Comparison of ENCODE assay signal across 18 mouse cellular contexts in genomic region chr9:61323221-61323620, GRCm38 (mm10). TPM values are rescaled to one million over a fixed set of nuclear protein-coding genes. Genes with fewer than 3 reads are reported as not detected.
A peak's percentile ranks its signal among the peaks of the same experiment; 100 is the strongest.
DNase-seq lines count a peak whose midpoint lies in the region; ATAC-seq and TF ChIP-seq lines count a peak whose summit lies in the region.
"Had no signal": no experiment of that assay in that cellular context is flagged by ENCODE, and none has a peak within 500 bp of the region (broad histone marks: within the 10 kb centered on the region; RNA-seq: fewer than 3 reads in every experiment).

No protein-coding gene starts in this region.

- no peak for TF ChIP-seq CTCF in ES-Bruce4 (IDR thresholded peaks at IDR 0.05; ENCODE audit: low read depth, low read length)
- no peak for TF ChIP-seq CTCF in embryonic fibroblast, embryonic 13.5 days (IDR thresholded peaks at IDR 0.05; ENCODE audit: borderline replicate concordance, insufficient read depth, low read length)

- DNase-seq in heart, adult 11 months: peak; percentile 87
- DNase-seq in kidney, postnatal 14 days: peak; percentile 48
- DNase-seq in lung, postnatal 25 days (ENCODE audit: low spot score): no peak
- DNase-seq: adrenal gland, adult 8-10 months; cerebellum, adult 8-10 months; gastrocnemius, adult 2 months; heart, postnatal 4 days had no signal

- WGBS in heart, embryonic 11.5 days (ENCODE audit: insufficient replicate concordance): 46% methylated on average over 5 of the region's 5 CpGs
- 76% methylated on average over 5 of the region's 5 CpGs for WGBS in kidney, embryonic 16.5 days

- H3K36me3 ChIP-seq in heart, embryonic 11.5 days (ENCODE audit: control insufficient read depth, insufficient read depth, low read length): no peaks in the 10 kb centered on the region
- no peaks in the 10 kb centered on the region for H3K36me3 ChIP-seq in kidney, embryonic 16.5 days (ENCODE audit: insufficient read depth, low read length)
- H3K36me3 ChIP-seq in ES-Bruce4 (ENCODE audit: control insufficient read depth, insufficient read depth, low read length, poor library complexity, severe bottlenecking): no peaks in the 10 kb centered on the region
- H3K36me3 ChIP-seq: limb, embryonic 10.5 days; midbrain, embryonic 12.5 days; neural tube, embryonic 15.5 days had no signal

- no peak overlapping the region for H3K4me3 ChIP-seq in heart, embryonic 11.5 days (ENCODE audit: low read depth, low read length)
- H3K4me3 ChIP-seq in kidney, embryonic 16.5 days (ENCODE audit: low read length): no peak overlapping the region
- H3K4me3 ChIP-seq in ES-Bruce4 (ENCODE audit: low read depth, low read length): no peak overlapping the region
- H3K4me3 ChIP-seq in embryonic fibroblast, embryonic 13.5 days (ENCODE audit: insufficient read depth, low read length): no peak overlapping the region
- H3K4me3 ChIP-seq: gastrocnemius, adult 2 months; limb, embryonic 10.5 days; midbrain, embryonic 12.5 days; neural tube, embryonic 15.5 days had no signal

- H3K27me3 ChIP-seq in heart, embryonic 11.5 days (ENCODE audit: control insufficient read depth, insufficient read depth, low read length): peaks cover 90% of the 10 kb centered on the region
- peaks cover 29% of the 10 kb centered on the region; the same call in 1 of the 2 replicates for H3K27me3 ChIP-seq in kidney, embryonic 16.5 days (ENCODE audit: insufficient read depth, low read length)
- H3K27me3 ChIP-seq in ES-Bruce4 (ENCODE audit: control insufficient read depth, insufficient read depth, low read length, poor library complexity, severe bottlenecking): no peaks in the 10 kb centered on the region

- TF ChIP-seq POLR2A in ES-Bruce4 (IDR thresholded peaks at IDR 0.05; ENCODE audit: insufficient read depth, low read length): no peak
- TF ChIP-seq POLR2A in embryonic fibroblast, embryonic 13.5 days (IDR thresholded peaks at IDR 0.05; ENCODE audit: low read depth, low read length): no peak

- no peaks in the 10 kb centered on the region; the same call in 1 of the 2 replicates for H3K9me3 ChIP-seq in heart, embryonic 11.5 days (replicated peaks; ENCODE audit: control insufficient read depth, low read length)
- H3K9me3 ChIP-seq in kidney, embryonic 16.5 days (ENCODE audit: low read length): no peaks in the 10 kb centered on the region
- H3K9me3 ChIP-seq in ES-Bruce4 (replicated peaks; ENCODE audit: control insufficient read depth, insufficient read depth, low read length, poor library complexity, severe bottlenecking): no peaks in the 10 kb centered on the region
- H3K9me3 ChIP-seq: limb, embryonic 10.5 days; midbrain, embryonic 12.5 days; neural tube, embryonic 15.5 days had no signal

- no peak overlapping the region for H3K9ac ChIP-seq in heart, embryonic 11.5 days (ENCODE audit: low read depth, low read length)
- H3K9ac ChIP-seq in kidney, embryonic 16.5 days (replicated peaks; ENCODE audit: low read length): no peak overlapping the region
- H3K9ac ChIP-seq in ES-Bruce4 (ENCODE audit: low read depth, poor library complexity, severe bottlenecking): no peak overlapping the region
- H3K9ac ChIP-seq: hindbrain, embryonic 14.5 days; liver, embryonic 14.5 days; midbrain, embryonic 12.5 days; neural tube, embryonic 15.5 days had no signal

- H3K27ac ChIP-seq in heart, embryonic 11.5 days (ENCODE audit: low read depth, low read length): no peak overlapping the region
- H3K27ac ChIP-seq in kidney, embryonic 16.5 days (ENCODE audit: low read length): no peak overlapping the region
- H3K27ac ChIP-seq in ES-Bruce4 (ENCODE audit: insufficient read depth, low read length): 0 out of 2 replicates have a peak overlapping the region, but pooled peaks have one; percentile 5
- peak overlapping the region; percentile 22; the same call in 1 of the 2 replicates for H3K27ac ChIP-seq in embryonic fibroblast, embryonic 13.5 days (ENCODE audit: insufficient read depth, low read length)
- H3K27ac ChIP-seq: gastrocnemius, adult 2 months; hindbrain, embryonic 14.5 days; limb, embryonic 10.5 days; liver, embryonic 14.5 days; neural tube, embryonic 15.5 days had no signal

- no peak overlapping the region for H3K4me2 ChIP-seq in heart, embryonic 11.5 days
- no peak overlapping the region for H3K4me2 ChIP-seq in kidney, embryonic 16.5 days (replicated peaks; ENCODE audit: low read depth, low read length)
- H3K4me2 ChIP-seq: hindbrain, embryonic 14.5 days; midbrain, embryonic 12.5 days; neural tube, embryonic 15.5 days had no signal

- TF ChIP-seq EP300 in ES-Bruce4 (IDR thresholded peaks at IDR 0.05; ENCODE audit: insufficient read depth, low read depth, low read length): no peak

- H3K4me1 ChIP-seq in heart, embryonic 11.5 days (ENCODE audit: control insufficient read depth, insufficient read depth, low read length): peaks cover 35% of the 10 kb centered on the region
- H3K4me1 ChIP-seq in kidney, embryonic 16.5 days (ENCODE audit: insufficient read depth, low read length): peaks cover 17% of the 10 kb centered on the region
- H3K4me1 ChIP-seq in ES-Bruce4 (ENCODE audit: control insufficient read depth, insufficient read depth, low read length): peaks cover 14% of the 10 kb centered on the region
- H3K4me1 ChIP-seq in embryonic fibroblast, embryonic 13.5 days (ENCODE audit: control insufficient read depth, insufficient read depth, low read length): peaks cover 12% of the 10 kb centered on the region

- ATAC-seq in heart, embryonic 11.5 days (replicated peaks; ENCODE audit: insufficient number of reproducible peaks, low FRiP score, low TSS enrichment): no peak
- no peak for ATAC-seq in kidney, embryonic 16.5 days (ENCODE audit: low FRiP score, low TSS enrichment)
- ATAC-seq: activated CD4-positive, CD25-positive, alpha-beta regulatory T cell, adult 4 months; inflammation-experienced regulatory T-cells, adult 6 months had no signal

RNA-seq across cellular contexts. Expression of gene Tle3, which starts 48.9 kb away (rescaled TPM):
- polyA plus RNA-seq in heart, embryonic 11.5 days (2014; fragmentation: Nextera tagmentation; extraction: Ambion mirVana): 9.3 and 11.4 TPM in 2 replicates
- polyA plus RNA-seq in kidney, embryonic 16.5 days (2015; fragmentation: Nextera tagmentation; extraction: Ambion mirVana): 26.0 and 30.8 TPM in 2 replicates
- 122 and 146 TPM in 2 replicates for polyA plus RNA-seq in ES-Bruce4 (2011; ENCODE audit: insufficient read depth, insufficient read length, low read depth, missing spikeins)
- 51.5 and 63.9 TPM in 2 replicates for polyA plus RNA-seq in embryonic fibroblast, embryonic 13.5 days (2011; ENCODE audit: insufficient read length, low read depth, missing spikeins)

Comparison
In these comparisons a context has a peak if more than half of its experiments do, and no peak if none do; other contexts are left out.
1. H3K27ac ChIP-seq: peak in ES-Bruce4 (single experiment) and embryonic fibroblast, embryonic 13.5 days (single experiment); none in heart, embryonic 11.5 days (single experiment) and kidney, embryonic 16.5 days (single experiment).